Mouse (Mus musculus) splenic B cell, adult 2 months (primary cell): ENCODE results near the gene Ahnak.

Experiments
- DNase-seq: peaks from one replicate; pipeline ENCODE4 v3.0.0-alpha.2; 2011; ENCODE audit warnings: low read depth, low spot score
- H3K27me3 ChIP-seq: 2 replicates; pipeline ENCODE4 v1.6.1; 2012; ENCODE audit warnings: mild to moderate bottlenecking, low read length, moderate library complexity, mixed read lengths; ENCODE audit not compliant: control insufficient read depth, poor library complexity, insufficient read depth, severe bottlenecking
- H3K36me3 ChIP-seq: 2 replicates; pipeline ENCODE4 v1.6.1; 2012; ENCODE audit warnings: mild to moderate bottlenecking, low read length, moderate library complexity, mixed read lengths; ENCODE audit not compliant: control insufficient read depth, poor library complexity, insufficient read depth, severe bottlenecking

Gene Ahnak

GRCm38 (mm10) chr19:9052803-9053431 lies 63.8 kb downstream of the Ahnak start:
- no peak for DNase-seq
- H3K36me3 ChIP-seq: no peaks in the 10 kb centered on the region
- H3K27me3 ChIP-seq: no peaks in the 10 kb centered on the region

- Histone ChIP-seq H3K27me3 (no peaks in the 10 kb centered on the region), H3K36me3 (no peaks in the 10 kb centered on the region)
- DNase-seq: peak; percentile 78
Measured at GRCm38 (mm10) chr19:9055153-9055552, 66.1 kb downstream of the Ahnak start.

GRCm38 (mm10) chr19:9055703-9056355 lies 66.7 kb downstream of the Ahnak start:
- Histone ChIP-seq H3K27me3 (no peaks in the 10 kb centered on the region), H3K36me3 (no peaks in the 10 kb centered on the region)
- DNase-seq: no peak

GRCm38 (mm10) chr19:9057679-9058078 lies 68.6 kb downstream of the Ahnak start:
- no peaks in the 10 kb centered on the region for H3K27me3 ChIP-seq
- H3K36me3 ChIP-seq: no peaks in the 10 kb centered on the region
- no peak for DNase-seq

- Histone ChIP-seq H3K36me3 (no peaks in the 10 kb centered on the region), H3K27me3 (no peaks in the 10 kb centered on the region)
- DNase-seq: no peak
Measured at GRCm38 (mm10) chr19:9058331-9058884, 69.3 kb downstream of the Ahnak start.

GRCm38 (mm10) chr19:9058944-9059343 lies 69.9 kb downstream of the Ahnak start:
- no peaks in the 10 kb centered on the region for H3K36me3 ChIP-seq
- DNase-seq: no peak

GRCm38 (mm10) chr19:9059391-9059790 lies 70.3 kb downstream of the Ahnak start:
- no peak for DNase-seq
- no peaks in the 10 kb centered on the region for H3K36me3 ChIP-seq
- H3K27me3 ChIP-seq: no peaks in the 10 kb centered on the region

More at GRCm38 (mm10) chr19:9058944-9059343, 69.9 kb downstream of the Ahnak start:
- no peaks in the 10 kb centered on the region for H3K27me3 ChIP-seq

- DNase-seq: no peak
- no peaks in the 10 kb centered on the region for H3K27me3 ChIP-seq
Measured at GRCm38 (mm10) chr19:9060103-9060502, 71.0 kb downstream of the Ahnak start.

GRCm38 (mm10) chr19:9061221-9061893 lies 72.3 kb downstream of the Ahnak start:
- Histone ChIP-seq H3K36me3 (no peaks in the 10 kb centered on the region), H3K27me3 (no peaks in the 10 kb centered on the region)
- no peak for DNase-seq

More at GRCm38 (mm10) chr19:9060103-9060502, 71.0 kb downstream of the Ahnak start:
- H3K36me3 ChIP-seq: no peaks in the 10 kb centered on the region

GRCm38 (mm10) chr19:9062822-9063221 lies 73.7 kb downstream of the Ahnak start:
- H3K27me3 ChIP-seq: no peaks in the 10 kb centered on the region
- no peak for DNase-seq
- H3K36me3 ChIP-seq: no peaks in the 10 kb centered on the region

GRCm38 (mm10) chr19:9063831-9064230 lies 74.7 kb downstream of the Ahnak start:
- DNase-seq: no peak
- no peaks in the 10 kb centered on the region for H3K36me3 ChIP-seq
- no peaks in the 10 kb centered on the region for H3K27me3 ChIP-seq

GRCm38 (mm10) chr19:9065621-9066561 lies 76.8 kb downstream of the Ahnak start:
- DNase-seq: peak; percentile 52
- Histone ChIP-seq H3K36me3 (no peaks in the 10 kb centered on the region), H3K27me3 (no peaks in the 10 kb centered on the region)

GRCm38 (mm10) chr19:9067292-9067691 lies 78.2 kb downstream of the Ahnak start:
- no peaks in the 10 kb centered on the region for H3K36me3 ChIP-seq
- no peaks in the 10 kb centered on the region for H3K27me3 ChIP-seq
- peak; percentile 82 for DNase-seq

- Histone ChIP-seq H3K27me3 (no peaks in the 10 kb centered on the region), H3K36me3 (no peaks in the 10 kb centered on the region)
- DNase-seq: peak; percentile 41
Measured at GRCm38 (mm10) chr19:9069687-9070307, 80.7 kb downstream of the Ahnak start.
